Mouse (Mus musculus) ovary, adult 10 weeks (tissue): ENCODE data around the gene Olfr46. TPM values are rescaled to one million over a fixed set of nuclear protein-coding genes. Genes with fewer than 3 reads are reported as not detected.

Experiments
- polyA plus RNA-seq: library from polyadenylated mRNA; stranded (reverse); fragments of 350-450 nt; fragmentation: Illumina TruSeq; extraction: RNeasy Lipid Tissue Mini Kit (QIAGEN cat#74804); gene quantifications from one replicate; pipeline ENCODE4 v1.2.3, GENCODE M21; 2014

Olfr46 gene
- not detected for polyA plus RNA-seq

DNA sequence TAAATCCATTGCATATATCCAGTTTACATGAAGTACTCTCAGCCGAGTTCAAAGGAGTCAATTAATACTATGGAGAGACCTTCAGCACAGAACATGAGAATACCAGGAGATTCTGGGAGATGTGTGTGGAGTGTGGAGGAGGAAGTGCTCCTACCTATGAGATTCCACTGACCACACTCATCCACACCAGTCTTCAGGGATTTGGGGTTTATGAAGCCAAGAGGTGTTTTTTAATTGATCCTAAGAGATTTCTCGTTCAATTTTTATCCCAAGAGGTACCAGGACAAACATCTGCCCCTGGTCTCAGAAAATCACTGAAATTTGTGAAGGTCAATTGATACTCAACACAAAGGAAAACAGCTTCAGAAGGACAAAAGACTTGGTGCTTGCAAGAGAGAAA, at the start of gene Olfr46:
Olfr46 (plus strand) TSS at position 301 of the 400 bp plus-strand sequence.

DNA sequence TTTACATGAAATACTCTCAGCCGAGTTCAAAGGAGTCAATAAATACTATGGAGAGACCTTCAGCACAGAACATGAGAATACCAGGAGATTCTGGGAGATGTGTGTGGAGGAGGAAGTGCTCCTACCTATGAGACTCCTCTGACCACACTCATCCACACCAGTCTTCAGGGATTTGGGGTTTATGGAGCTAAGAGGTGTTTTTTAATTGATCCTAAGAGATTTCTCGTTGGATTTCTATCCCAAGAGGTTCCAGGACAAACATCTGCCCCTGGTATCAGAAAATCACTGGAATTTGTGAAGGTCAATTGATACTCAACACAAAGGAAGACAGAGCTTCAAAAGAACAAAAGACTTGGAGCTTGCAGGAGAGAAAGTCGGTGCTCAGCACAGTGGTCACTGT, 33.5 kb upstream of the Olfr46 start, which contains the start of gene Olfr538:
Olfr538 (plus strand) TSS at position 301 of the 400 bp plus-strand sequence.

DNA sequence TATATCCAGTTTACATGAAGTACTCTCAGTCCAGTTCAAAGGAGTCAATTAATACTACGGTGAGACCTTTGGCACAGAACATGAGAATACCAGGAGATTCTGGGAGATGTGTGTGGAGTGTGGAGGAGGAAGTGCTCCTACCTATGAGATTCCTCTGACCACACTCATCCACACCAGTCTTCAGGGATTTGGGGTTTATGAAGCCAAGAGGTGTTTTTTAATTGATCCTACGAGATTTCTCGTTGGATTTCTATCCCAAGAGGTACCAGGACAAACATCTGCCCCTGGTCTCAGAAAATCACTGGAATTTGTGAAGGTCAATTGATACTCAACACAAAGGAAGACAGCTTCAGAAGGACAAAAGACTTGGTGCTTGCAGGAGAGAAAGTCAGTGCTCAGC, 27.6 kb downstream of the Olfr46 start, which contains the start of gene Olfr61:
Olfr61 (plus strand) TSS at position 301 of the 400 bp plus-strand sequence.

DNA sequence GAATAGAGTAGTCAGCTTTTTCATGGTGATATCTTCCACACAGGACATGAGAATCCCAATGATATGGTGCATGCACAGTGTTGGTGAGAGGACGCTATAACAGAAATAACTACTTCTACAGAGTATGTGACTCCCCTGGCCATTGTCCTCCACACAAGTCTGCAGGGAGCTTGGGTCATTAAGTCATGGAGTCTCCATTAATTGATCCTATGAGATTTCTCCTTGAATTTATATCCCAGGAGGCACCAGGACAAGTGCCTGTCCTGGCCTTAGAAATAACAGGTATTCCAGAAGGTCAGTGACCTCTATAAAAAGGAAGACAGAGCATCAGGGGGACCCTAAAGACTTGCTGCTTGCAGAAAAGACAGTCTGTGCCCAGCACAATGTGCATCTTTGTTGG, 45.1 kb downstream of the Olfr46 start, which contains the start of gene Olfr53:
Olfr53 (plus strand) TSS at position 301 of the 400 bp plus-strand sequence.

DNA sequence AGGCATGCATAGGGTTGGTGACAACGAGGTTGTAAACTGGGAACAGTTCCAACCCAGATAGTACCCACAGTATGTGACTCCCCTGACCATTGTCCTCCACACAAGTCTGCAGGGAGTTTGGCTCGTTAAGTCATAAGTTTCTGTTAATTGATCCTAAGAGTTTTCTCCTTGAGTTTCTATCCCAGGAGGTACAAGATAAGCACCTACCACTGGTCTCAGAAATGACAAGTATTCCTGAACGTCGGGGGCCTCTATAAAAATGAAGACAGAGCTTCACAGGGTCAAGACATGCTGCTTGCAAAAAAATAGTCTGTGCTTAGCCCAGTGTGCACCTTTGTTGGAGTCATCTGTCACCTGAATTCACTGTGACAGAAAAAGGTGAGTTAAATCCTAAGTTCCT, 58.6 kb downstream of the Olfr46 start, which contains the start of gene Olfr539:
Olfr539 (plus strand) TSS at position 301 of the 400 bp plus-strand sequence.

Other genes starting within 250 kb of the Olfr46 start
- not detected for gene Olfr60, start 239.6 kb upstream of the Olfr46 start, polyA plus RNA-seq
- not detected for gene Olfr530, start 224.9 kb upstream of the Olfr46 start, polyA plus RNA-seq
- gene Olfr531, start 198.4 kb upstream of the Olfr46 start, polyA plus RNA-seq, result not detected
- gene Olfr532, start 179.6 kb upstream of the Olfr46 start, polyA plus RNA-seq, result not detected
- gene Olfr533, start 137.9 kb upstream of the Olfr46 start, polyA plus RNA-seq, result not detected
- gene Olfr535, start 117.1 kb upstream of the Olfr46 start, polyA plus RNA-seq, result not detected
- not detected for gene Olfr536, start 93.9 kb upstream of the Olfr46 start, polyA plus RNA-seq
- gene Olfr538, start 33.4 kb upstream of the Olfr46 start, polyA plus RNA-seq, result not detected
- gene Olfr61, start 27.7 kb downstream of the Olfr46 start, polyA plus RNA-seq, result not detected
- not detected for gene Olfr53, start 45.2 kb downstream of the Olfr46 start, polyA plus RNA-seq
- not detected for gene Olfr539, start 58.7 kb downstream of the Olfr46 start, polyA plus RNA-seq
- gene Olfr45, start 80.7 kb downstream of the Olfr46 start, polyA plus RNA-seq, result not detected
- gene Olfr541, start 96.0 kb downstream of the Olfr46 start, polyA plus RNA-seq, result not detected
- gene Cyp2e1, start 162.5 kb downstream of the Olfr46 start, polyA plus RNA-seq, result 42.0 TPM
- not detected for gene Syce1, start 186.6 kb downstream of the Olfr46 start, polyA plus RNA-seq
- 0.91 TPM for gene Zfp941, start 220.9 kb downstream of the Olfr46 start, polyA plus RNA-seq
- 1.1 TPM for gene Urah, start 233.7 kb downstream of the Olfr46 start, polyA plus RNA-seq
- gene Scgb1c1, start 244.3 kb downstream of the Olfr46 start, polyA plus RNA-seq, result not detected
- not detected for gene Odf3, start 246.5 kb downstream of the Olfr46 start, polyA plus RNA-seq